Mouse (Mus musculus): Measurements from ENCODE around the gene Tmem208. TPM values are rescaled to one million over a fixed set of nuclear protein-coding genes. Genes with fewer than 3 reads are reported as not detected.
A peak's percentile ranks its signal among the peaks of the same experiment; 100 is the strongest.

Tmem208 gene
- polyA plus RNA-seq, 1 experiment from 2014 or later: 129 TPM

DNA sequence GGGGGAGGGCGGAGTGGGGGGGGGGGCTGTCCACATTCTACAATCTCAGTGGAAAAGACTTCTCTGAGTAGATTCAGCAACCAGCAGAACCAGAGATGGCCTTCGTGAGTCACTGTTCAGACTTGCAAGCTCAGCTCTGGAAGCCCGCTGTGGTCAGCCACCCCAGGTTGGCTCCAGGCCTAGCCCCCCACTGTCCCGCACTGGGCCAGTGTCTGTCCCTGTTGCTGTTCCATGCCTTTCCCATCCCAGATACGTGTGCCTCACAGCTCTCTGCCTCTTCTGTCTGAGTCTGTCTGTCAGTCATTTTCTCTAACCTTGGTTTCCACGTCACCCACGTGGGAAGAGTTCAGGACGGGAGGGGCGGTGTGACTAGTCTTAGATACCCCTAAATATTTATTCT lies 46.3 kb downstream of the Tmem208 start:
- Histone ChIP-seq H3K27ac (no peak overlapping the region), H3K27me3 (no peaks in the 10 kb centered on the region), H3K9ac (no peak overlapping the region), H3K4me3 (no peak overlapping the region), H3K9me3 (no peaks in the 10 kb centered on the region), H3K4me1 (peaks cover 3% of the 10 kb centered on the region), H3K36me3 (peaks cover 4% of the 10 kb centered on the region; the same call in 1 of the 2 replicates), H3K4me2 (no peak overlapping the region)
- WGBS: 79% methylated on average over 9 of the region's 9 CpGs
- ATAC-seq (ENCODE audit: insufficient number of reproducible peaks, low FRiP score, low TSS enrichment, low read depth): no peak

DNA sequence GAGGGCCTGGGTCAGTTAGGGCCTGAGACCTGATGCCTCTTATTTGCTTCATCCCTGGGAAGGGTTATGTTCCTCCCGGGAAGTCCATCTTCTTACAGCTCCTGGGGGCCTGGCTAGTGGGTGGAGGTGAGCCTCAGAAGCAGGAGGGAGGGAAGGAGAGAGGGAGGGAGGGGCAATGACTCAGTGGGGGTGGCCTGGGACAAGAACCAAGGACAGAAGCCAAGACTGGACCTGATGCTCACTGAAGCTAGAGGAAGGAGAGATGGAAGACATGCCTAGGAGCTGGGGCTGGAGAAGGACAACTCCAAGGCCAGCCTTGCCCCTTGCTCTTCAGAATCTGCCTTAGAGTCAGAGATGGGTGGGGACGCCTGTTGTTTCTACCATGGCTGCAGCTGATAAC lies 46.9 kb downstream of the Tmem208 start, which contains the start of gene Plekhg4:
TSS of gene Plekhg4 (plus strand) at position 243 of the 400 bp plus-strand sequence.
- Histone ChIP-seq H3K4me2 (peak within 1 kb of the TSS; percentile 35), H3K36me3 (0 out of 2 replicates have a peak, but pooled peaks cover 3% of the 10 kb centered on the region), H3K27me3 (no peaks in the 10 kb centered on the region), H3K4me3 (no peak within 1 kb of the TSS), H3K4me1 (peaks cover 8% of the 10 kb centered on the region), H3K9ac (no peak within 1 kb of the TSS), H3K9me3 (no peaks in the 10 kb centered on the region), H3K27ac (no peak within 1 kb of the TSS)
- 52% methylated on average over 2 of the region's 2 CpGs for WGBS
- ATAC-seq (ENCODE audit: insufficient number of reproducible peaks, low FRiP score, low TSS enrichment, low read depth): no peak

DNA sequence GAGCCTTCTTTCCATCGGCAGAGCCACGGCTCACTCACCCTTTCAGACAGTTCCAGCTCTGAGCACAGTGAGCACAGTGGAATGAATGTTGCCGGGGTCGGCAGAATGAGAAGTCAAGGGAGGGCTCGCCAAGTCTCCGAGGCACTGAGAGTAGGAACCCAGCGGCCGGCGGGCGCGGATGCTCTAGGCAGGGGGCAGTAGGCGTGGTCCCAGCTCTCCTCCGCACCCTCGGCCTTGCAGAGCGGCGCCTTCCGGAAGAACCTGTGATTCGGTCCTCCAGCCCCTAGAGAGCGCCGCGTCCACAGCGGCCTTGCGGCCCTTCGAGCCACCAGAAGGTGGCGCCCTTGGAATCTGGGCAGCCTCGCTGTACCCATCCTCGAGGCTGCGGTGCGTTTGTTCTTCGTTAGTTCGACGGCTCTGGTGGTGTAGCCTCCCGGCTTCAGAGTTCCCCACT lies 48.4 kb downstream of the Tmem208 start:
- H3K27ac ChIP-seq: no peak overlapping the region
- H3K27me3 ChIP-seq: no peaks in the 10 kb centered on the region
- no peak overlapping the region for H3K9ac ChIP-seq
- H3K4me2 ChIP-seq: peak overlapping the region; percentile 35
- peak overlapping the region; percentile 17 for H3K4me3 ChIP-seq
- no peaks in the 10 kb centered on the region for H3K9me3 ChIP-seq
- 36% methylated on average over 33 of the region's 33 CpGs for WGBS
- no peaks in the 10 kb centered on the region for H3K36me3 ChIP-seq
- peaks cover 23% of the 10 kb centered on the region for H3K4me1 ChIP-seq
- no peak for ATAC-seq (ENCODE audit: insufficient number of reproducible peaks, low FRiP score, low TSS enrichment, low read depth)

DNA sequence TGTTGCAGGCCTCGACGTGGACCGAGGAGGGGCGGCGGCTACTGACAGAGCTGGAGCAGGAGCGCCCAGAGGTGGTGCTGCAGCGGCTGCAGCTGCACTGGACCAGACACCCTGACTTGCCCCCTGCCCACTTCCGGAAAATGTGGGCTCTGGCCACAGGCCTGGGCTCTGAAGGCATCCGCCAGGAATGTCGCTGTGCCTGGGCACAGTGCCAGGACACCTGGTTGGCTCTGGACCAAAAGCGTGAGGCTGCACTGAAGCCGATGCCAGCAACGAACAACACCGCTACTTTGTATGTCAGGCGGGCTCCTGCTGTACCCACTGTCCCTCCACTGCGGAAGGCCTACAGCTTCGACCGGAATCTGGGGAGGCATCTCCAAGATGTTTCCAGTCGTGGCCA lies 52.5 kb downstream of the Tmem208 start:
- no peaks in the 10 kb centered on the region for H3K27me3 ChIP-seq
- ATAC-seq (ENCODE audit: insufficient number of reproducible peaks, low FRiP score, low TSS enrichment, low read depth): 0 out of 2 replicates have a peak, but pooled peaks have one; percentile 60
- peak overlapping the region; percentile 75 for H3K27ac ChIP-seq
- H3K9ac ChIP-seq: no peak overlapping the region
- peak overlapping the region; percentile 26 for H3K4me2 ChIP-seq
- H3K9me3 ChIP-seq: no peaks in the 10 kb centered on the region
- H3K4me3 ChIP-seq: no peak overlapping the region
- H3K4me1 ChIP-seq: peaks cover 33% of the 10 kb centered on the region
- H3K36me3 ChIP-seq: no peaks in the 10 kb centered on the region
- 24% methylated on average over 19 of the region's 19 CpGs for WGBS

DNA sequence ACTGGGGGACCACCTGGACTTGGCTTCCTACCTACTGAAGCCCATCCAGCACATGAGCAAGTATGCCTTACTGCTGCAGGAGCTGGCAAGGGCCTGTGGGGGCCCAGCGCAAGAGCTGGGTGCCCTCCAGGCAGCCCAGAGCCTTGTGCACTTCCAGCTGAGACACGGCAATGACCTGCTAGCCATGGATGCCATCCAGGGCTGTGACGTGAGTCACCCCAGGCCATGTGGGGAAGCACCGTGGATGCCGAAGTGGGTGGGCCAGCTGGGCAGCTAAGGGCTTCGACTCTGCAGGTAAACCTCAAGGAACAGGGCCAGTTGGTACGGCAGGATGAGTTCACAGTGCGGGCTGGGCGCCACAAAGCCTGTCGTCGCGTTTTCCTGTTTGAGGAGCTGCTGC lies 54.2 kb downstream of the Tmem208 start:
- Histone ChIP-seq H3K4me3 (no peak overlapping the region), H3K9me3 (no peaks in the 10 kb centered on the region), H3K4me2 (no peak overlapping the region), H3K36me3 (no peaks in the 10 kb centered on the region), H3K4me1 (peaks cover 36% of the 10 kb centered on the region), H3K9ac (no peak overlapping the region), H3K27ac (no peak overlapping the region), H3K27me3 (no peaks in the 10 kb centered on the region)
- 73% methylated on average over 12 of the region's 12 CpGs for WGBS
- no peak for ATAC-seq (ENCODE audit: insufficient number of reproducible peaks, low FRiP score, low TSS enrichment, low read depth)

DNA sequence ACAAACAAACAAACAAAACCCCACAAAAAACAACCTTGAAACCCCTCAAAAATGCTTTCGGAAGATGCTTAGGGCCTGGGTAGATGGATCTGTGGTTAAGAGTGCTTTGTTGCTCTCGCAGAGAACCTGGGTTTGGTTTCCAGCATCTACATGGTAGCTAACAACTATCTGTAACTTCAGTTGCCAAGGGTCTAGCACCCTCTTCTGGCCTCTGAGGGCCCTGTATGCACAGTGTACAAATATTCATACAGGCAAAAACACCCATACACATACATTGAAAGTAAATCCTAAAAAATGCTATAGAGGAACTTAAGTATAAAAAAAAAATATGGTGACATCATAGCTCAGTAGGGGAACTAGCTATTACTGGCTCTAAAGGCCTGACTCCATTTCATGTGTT lies 57.9 kb downstream of the Tmem208 start:
- Histone ChIP-seq H3K4me3 (no peak overlapping the region), H3K4me2 (no peak overlapping the region), H3K36me3 (no peaks in the 10 kb centered on the region), H3K4me1 (peaks cover 40% of the 10 kb centered on the region), H3K27me3 (no peaks in the 10 kb centered on the region), H3K9ac (no peak overlapping the region), H3K27ac (no peak overlapping the region), H3K9me3 (no peaks in the 10 kb centered on the region)
- WGBS: 96% methylated on average over 2 of the region's 2 CpGs
- ATAC-seq (ENCODE audit: insufficient number of reproducible peaks, low FRiP score, low TSS enrichment, low read depth): no peak

MicroRNAs within 50 kb of the gene (microRNA counts, 519-probe panel; counts per million panel counts)
- microRNA mmu-miR-328: 2,158 counts per million, percentile 40 among the panel's probes with 10 or more counts

Small RNAs within 50 kb of the gene (microRNA-seq; reads per million reads assigned to microRNA genes)
- not detected for gene Gm27320
- 149 reads per million, percentile 54 among the genes with 10 or more reads in this experiment for gene Mir328

Other genes starting within 250 kb of the Tmem208 start
- not detected in 2 replicates for gene Ces3b, start 242.6 kb upstream of the Tmem208 start, polyA plus RNA-seq (2015; fragmentation: Nextera tagmentation; extraction: Ambion mirVana)
- gene Ces4a, start 194.6 kb upstream of the Tmem208 start, polyA plus RNA-seq (2015; fragmentation: Nextera tagmentation; extraction: Ambion mirVana): not detected in 2 replicates
- 77.3 and 89.0 TPM in 2 replicates for gene Cbfb, start 155.7 kb upstream of the Tmem208 start, polyA plus RNA-seq (2015; fragmentation: Nextera tagmentation; extraction: Ambion mirVana)
- 25.6 and 28.7 TPM in 2 replicates for gene D230025D16Rik, start 101.2 kb upstream of the Tmem208 start, polyA plus RNA-seq (2015; fragmentation: Nextera tagmentation; extraction: Ambion mirVana)
- 50.7 and 50.8 TPM in 2 replicates for gene B3gnt9, start 71.2 kb upstream of the Tmem208 start, polyA plus RNA-seq (2015; fragmentation: Nextera tagmentation; extraction: Ambion mirVana)
- gene Tradd, start 61.7 kb upstream of the Tmem208 start, polyA plus RNA-seq (2015; fragmentation: Nextera tagmentation; extraction: Ambion mirVana): 30.8 and 38.0 TPM in 2 replicates
- 4.6 and 4.9 TPM in 2 replicates for gene Fbxl8, start 61.7 kb upstream of the Tmem208 start, polyA plus RNA-seq (2015; fragmentation: Nextera tagmentation; extraction: Ambion mirVana)
- gene Hsf4, start 56.6 kb upstream of the Tmem208 start, polyA plus RNA-seq (2015; fragmentation: Nextera tagmentation; extraction: Ambion mirVana): 0.33 and 0.41 TPM in 2 replicates
- gene Nol3, start 50.2 kb upstream of the Tmem208 start, polyA plus RNA-seq (2015; fragmentation: Nextera tagmentation; extraction: Ambion mirVana): 3.1 and 5.3 TPM in 2 replicates
- 11.0 and 11.1 TPM in 2 replicates for gene 4931428F04Rik, start 36.5 kb upstream of the Tmem208 start, polyA plus RNA-seq (2015; fragmentation: Nextera tagmentation; extraction: Ambion mirVana)
- 9.0 and 10.6 TPM in 2 replicates for gene Exoc3l, start 30.3 kb upstream of the Tmem208 start, polyA plus RNA-seq (2015; fragmentation: Nextera tagmentation; extraction: Ambion mirVana)
- gene E2f4, start 28.7 kb upstream of the Tmem208 start, polyA plus RNA-seq (2015; fragmentation: Nextera tagmentation; extraction: Ambion mirVana): 63.7 and 65.5 TPM in 2 replicates
- gene Elmo3, start 20.8 kb upstream of the Tmem208 start, polyA plus RNA-seq (2015; fragmentation: Nextera tagmentation; extraction: Ambion mirVana): 8.9 TPM in 2 replicates
- 1.7 and 1.9 TPM in 2 replicates for gene Lrrc29, start 76 bp upstream of the Tmem208 start, polyA plus RNA-seq (2015; fragmentation: Nextera tagmentation; extraction: Ambion mirVana)
- gene Fhod1, start 21.6 kb downstream of the Tmem208 start, polyA plus RNA-seq (2015; fragmentation: Nextera tagmentation; extraction: Ambion mirVana): 1.6 and 1.8 TPM in 2 replicates
- gene Slc9a5, start 22.5 kb downstream of the Tmem208 start, polyA plus RNA-seq (2015; fragmentation: Nextera tagmentation; extraction: Ambion mirVana): 2.7 and 2.9 TPM in 2 replicates
- 0.55 and 0.88 TPM in 2 replicates for gene Plekhg4, start 46.9 kb downstream of the Tmem208 start, polyA plus RNA-seq (2015; fragmentation: Nextera tagmentation; extraction: Ambion mirVana)
- gene Kctd19, start 87.1 kb downstream of the Tmem208 start, polyA plus RNA-seq (2015; fragmentation: Nextera tagmentation; extraction: Ambion mirVana): not detected in 2 replicates
- 0.37 and 0.53 TPM in 2 replicates for gene Lrrc36, start 87.2 kb downstream of the Tmem208 start, polyA plus RNA-seq (2015; fragmentation: Nextera tagmentation; extraction: Ambion mirVana)
- 160 and 305 TPM in 2 replicates for gene Tppp3, start 145.2 kb downstream of the Tmem208 start, polyA plus RNA-seq (2015; fragmentation: Nextera tagmentation; extraction: Ambion mirVana)
- 40.0 and 42.2 TPM in 2 replicates for gene Zdhhc1, start 170.5 kb downstream of the Tmem208 start, polyA plus RNA-seq (2015; fragmentation: Nextera tagmentation; extraction: Ambion mirVana)
- gene Hsd11b2, start 192.4 kb downstream of the Tmem208 start, polyA plus RNA-seq (2015; fragmentation: Nextera tagmentation; extraction: Ambion mirVana): 1.2 and 1.9 TPM in 2 replicates
- 97.4 and 103 TPM in 2 replicates for gene Atp6v0d1, start 239.7 kb downstream of the Tmem208 start, polyA plus RNA-seq (2015; fragmentation: Nextera tagmentation; extraction: Ambion mirVana)

Measured in limb, embryonic 15.5 days (tissue).